Mouse (Mus musculus): ENCODE results near the gene Slc17a5. TPM values are rescaled to one million over a fixed set of nuclear protein-coding genes. Genes with fewer than 3 reads are reported as not detected.
"Not testable (repeated sequence)": the region's sequence is repeated elsewhere in the genome, so short reads cannot be mapped to it uniquely, and the experiment has no call there.

The Slc17a5 gene
- total RNA-seq, 2 experiments from 2014 or later = 0.94 to 4.8 TPM

DNA sequence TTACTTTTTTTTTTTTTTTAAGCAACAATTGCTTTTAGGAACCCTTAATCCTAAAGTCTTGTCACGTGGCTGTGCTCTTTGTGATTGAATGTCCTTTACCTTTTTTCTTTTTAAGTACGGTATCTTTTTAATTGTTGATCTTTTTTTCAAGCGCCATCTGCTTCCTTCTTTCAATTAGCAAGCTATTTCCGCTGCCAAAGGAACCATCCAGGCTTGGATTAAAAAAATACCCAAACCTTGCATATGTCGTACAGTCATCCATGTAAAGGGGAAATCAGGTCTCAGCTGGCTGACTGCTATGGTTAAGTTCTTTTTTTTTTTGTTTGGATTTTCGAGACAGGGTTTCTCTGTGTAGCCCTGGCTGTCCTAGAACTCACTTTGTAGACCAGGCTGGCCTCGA is 94.7 kb downstream of the Slc17a5 start:
- ATAC-seq (replicated peaks; ENCODE audit: low FRiP score, low TSS enrichment, poor library complexity, severe bottlenecking) = no peak

GRCm38 (mm10) chr9:78492254-78492653 is 95.6 kb downstream of the Slc17a5 start:
- no peak for ATAC-seq (replicated peaks; ENCODE audit: low FRiP score, low TSS enrichment, poor library complexity, severe bottlenecking)

GRCm38 (mm10) chr9:78491169-78491568 is 96.7 kb downstream of the Slc17a5 start:
- ATAC-seq (replicated peaks; ENCODE audit: low FRiP score, low TSS enrichment, poor library complexity, severe bottlenecking) = no peak

- peak; percentile 58; the same call in 1 of the 2 replicates for ATAC-seq (replicated peaks; ENCODE audit: low FRiP score, low TSS enrichment, poor library complexity, severe bottlenecking)
Measured at GRCm38 (mm10) chr9:78488890-78489420, 98.9 kb downstream of the Slc17a5 start, which contains the start of gene Eef1a1. Gene Eef1a1 (minus strand): TSS chr9:78489151.

DNA sequence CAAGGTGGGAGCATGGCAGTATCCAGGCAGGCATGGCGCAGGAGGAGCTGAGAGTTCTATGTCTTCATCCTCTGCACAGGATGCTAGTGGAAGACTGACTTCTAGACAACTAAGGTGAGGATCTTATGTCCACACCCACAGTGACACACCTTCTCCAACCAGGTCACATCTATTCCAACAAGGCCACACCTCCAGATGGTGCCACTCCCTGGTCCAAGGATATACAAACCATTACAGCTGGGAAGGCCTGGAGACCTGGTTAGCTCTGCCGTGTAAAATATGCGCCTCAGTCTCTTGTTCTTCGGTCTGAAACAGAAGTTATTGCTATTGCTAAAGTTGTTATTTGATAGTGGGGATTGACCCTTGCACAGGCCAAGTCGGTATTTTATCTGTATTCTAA is 99.8 kb downstream of the Slc17a5 start:
- not testable (repeated sequence) for ATAC-seq (replicated peaks; ENCODE audit: low FRiP score, low TSS enrichment, poor library complexity, severe bottlenecking)

Other genes starting within 250 kb of the Slc17a5 start
- not detected in 2 replicates for gene Gsta2, start 232.3 kb downstream of the Slc17a5 start, total RNA-seq (2014; fragmentation: Nextera tagmentation)
- not detected in 2 replicates for gene Gsta2, start 232.3 kb downstream of the Slc17a5 start, total RNA-seq (2017)
- not detected in 2 replicates for gene Dppa5a, start 219.9 kb downstream of the Slc17a5 start, total RNA-seq (2014; fragmentation: Nextera tagmentation)
- gene Dppa5a, start 219.9 kb downstream of the Slc17a5 start, total RNA-seq (2017) = not detected in 2 replicates
- not detected in 2 replicates for gene Ooep, start 209.3 kb downstream of the Slc17a5 start, total RNA-seq (2014; fragmentation: Nextera tagmentation)
- not detected in 2 replicates for gene Ooep, start 209.3 kb downstream of the Slc17a5 start, total RNA-seq (2017)
- gene Ddx43, start 192.3 kb downstream of the Slc17a5 start, total RNA-seq (2014; fragmentation: Nextera tagmentation) = not detected in 2 replicates
- not detected in 2 replicates for gene Ddx43, start 192.3 kb downstream of the Slc17a5 start, total RNA-seq (2017)
- gene Cgas, start 144.8 kb downstream of the Slc17a5 start, total RNA-seq (2014; fragmentation: Nextera tagmentation) = 7.4 and 7.5 TPM in 2 replicates
- 6.9 and 8.9 TPM in 2 replicates for gene Cgas, start 144.8 kb downstream of the Slc17a5 start, total RNA-seq (2017)
- gene Mto1, start 139.8 kb downstream of the Slc17a5 start, total RNA-seq (2014; fragmentation: Nextera tagmentation) = 30.2 and 38.8 TPM in 2 replicates
- 45.1 and 55.7 TPM in 2 replicates for gene Mto1, start 139.8 kb downstream of the Slc17a5 start, total RNA-seq (2017)
- gene Gm17324, start 139.3 kb downstream of the Slc17a5 start, total RNA-seq (2014; fragmentation: Nextera tagmentation) = not detected in 2 replicates
- 0.65 TPM in 1 of 2 replicates, not detected in the other for gene Gm17324, start 139.3 kb downstream of the Slc17a5 start, total RNA-seq (2017)
- 11,779 and 12,959 TPM in 2 replicates for gene Eef1a1, start 98.9 kb downstream of the Slc17a5 start, total RNA-seq (2014; fragmentation: Nextera tagmentation)
- gene Eef1a1, start 98.9 kb downstream of the Slc17a5 start, total RNA-seq (2017) = 14,853 and 18,691 TPM in 2 replicates
- not detected in 2 replicates for gene Cd109, start 27.5 kb upstream of the Slc17a5 start, total RNA-seq (2014; fragmentation: Nextera tagmentation)
- gene Cd109, start 27.5 kb upstream of the Slc17a5 start, total RNA-seq (2017) = not detected in 2 replicates